Mouse (Mus musculus) erythroid progenitor cell, adult 5-6 weeks (primary cell): ENCODE data around the gene Csrp3. TPM values are rescaled to one million over a fixed set of nuclear protein-coding genes. Genes with fewer than 3 reads are reported as not detected.

Experiments used
- ATAC-seq: replicated peaks from 2 replicates; pipeline ENCODE4 v1.8.0; 2016; ENCODE audit warnings: moderate number of reproducible peaks, mild to moderate bottlenecking, moderate TSS enrichment, inconsistent platforms; ENCODE audit not compliant: poor library complexity, low FRiP score, severe bottlenecking
- total RNA-seq, 2 experiments: library from RNA; stranded (forward) in 1 of 2; stranded (reverse) in 1 of 2; fragments of 150-400 nt in 1 of 2; fragments of 186-747, 209-891 nt in 1 of 2; gene quantifications; 2 replicates each; pipeline versions ENCODE4 v1.2.3 to v1.2.4; 2015 to 2017; ENCODE audit warnings: low replicate concordance in 2 of 2

The Csrp3 gene
- 4.0 TPM in 1 of 2 replicates, not detected in the other for total RNA-seq (2015; ENCODE audit: low replicate concordance)
- 1.7 TPM in 1 of 2 replicates, not detected in the other for total RNA-seq (2017; ENCODE audit: low replicate concordance)

DNA sequence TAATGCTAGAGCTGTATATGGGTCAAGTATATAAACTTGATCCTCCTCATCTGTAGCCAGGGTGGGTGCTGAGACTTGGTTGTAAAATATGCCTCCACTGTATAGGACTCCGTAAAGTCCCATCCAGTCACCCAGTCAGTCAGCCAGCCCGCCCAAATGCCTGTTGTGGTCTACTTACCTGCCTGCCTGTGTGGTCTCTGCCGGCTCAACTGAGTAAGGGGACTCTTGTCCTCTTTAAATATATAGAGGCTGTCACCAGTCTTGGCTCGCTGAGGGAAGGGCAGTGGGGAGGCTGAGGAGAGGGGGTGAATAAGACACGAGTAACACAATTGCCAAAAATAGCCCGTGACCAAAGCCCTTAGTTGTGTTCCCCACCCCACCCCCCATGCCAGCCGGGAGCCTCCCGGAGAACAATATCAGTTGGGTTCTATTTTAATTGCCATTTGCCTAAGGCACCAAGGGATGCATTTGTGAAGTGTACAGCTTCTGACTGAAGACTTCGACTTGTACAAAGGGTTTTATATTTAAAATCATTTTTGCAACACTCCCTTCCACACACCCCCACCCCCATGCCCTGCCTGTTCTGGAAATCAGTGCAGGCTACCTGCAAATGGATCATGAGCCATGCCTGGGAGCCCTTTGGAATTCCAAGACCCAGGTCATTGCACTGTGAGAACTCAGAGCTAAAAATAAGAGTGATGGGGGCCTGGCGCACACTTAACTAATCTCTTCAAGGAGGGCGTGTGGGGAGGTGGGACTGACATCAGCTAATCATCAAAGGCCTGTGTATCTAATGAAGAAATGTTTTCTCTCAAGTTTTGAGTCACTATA, at the start of gene Csrp3:
Csrp3 (minus strand) TSS at position 214 of the 831 bp plus-strand sequence.
- ATAC-seq = no peak; the same call in 1 of the 2 replicates

DNA sequence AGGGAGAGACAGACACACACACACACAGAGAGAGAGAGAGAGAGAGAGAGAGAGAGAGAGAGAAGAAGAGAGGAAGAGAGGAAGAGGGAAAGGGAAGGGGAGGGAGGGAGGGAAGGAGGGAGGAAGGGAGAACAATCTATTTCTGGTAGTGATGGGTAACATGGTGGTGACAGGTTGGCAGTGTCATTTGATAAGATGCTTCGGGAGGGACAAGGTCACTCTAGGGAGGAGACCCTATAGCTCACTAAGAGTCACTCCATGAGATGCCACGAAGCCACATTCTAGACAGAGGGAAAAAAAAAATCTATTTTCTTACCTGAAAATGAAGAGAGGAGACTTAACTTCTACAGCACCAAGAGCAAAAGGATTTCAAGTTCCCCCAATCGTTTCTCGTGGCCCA, 48.2 kb upstream of the Csrp3 start:
- no peak for ATAC-seq

GRCm38 (mm10) chr7:48895475-48895874, 47.6 kb upstream of the Csrp3 start:
- ATAC-seq = no peak

GRCm38 (mm10) chr7:48894763-48895162, 46.9 kb upstream of the Csrp3 start:
- ATAC-seq = no peak

DNA sequence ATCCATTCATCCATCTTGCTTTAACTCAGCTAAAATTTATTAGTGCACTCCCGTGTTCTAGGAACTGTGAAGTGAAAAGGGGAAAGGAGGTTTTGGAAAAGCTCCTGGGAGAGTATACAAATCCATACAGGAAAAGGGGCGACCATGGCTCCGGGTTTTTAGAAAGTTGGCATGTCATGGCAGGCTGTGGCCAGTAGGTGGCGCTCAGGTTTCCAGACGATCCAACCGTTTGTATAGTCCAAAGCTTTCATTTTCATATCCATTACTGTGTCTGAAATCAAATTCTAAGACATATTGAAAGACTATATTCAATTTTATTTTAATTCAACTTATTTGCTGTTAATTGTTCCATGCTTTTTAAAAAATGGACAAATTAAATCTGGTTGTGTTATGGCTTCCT, 46.3 kb upstream of the Csrp3 start:
- ATAC-seq = peak; percentile 72

DNA sequence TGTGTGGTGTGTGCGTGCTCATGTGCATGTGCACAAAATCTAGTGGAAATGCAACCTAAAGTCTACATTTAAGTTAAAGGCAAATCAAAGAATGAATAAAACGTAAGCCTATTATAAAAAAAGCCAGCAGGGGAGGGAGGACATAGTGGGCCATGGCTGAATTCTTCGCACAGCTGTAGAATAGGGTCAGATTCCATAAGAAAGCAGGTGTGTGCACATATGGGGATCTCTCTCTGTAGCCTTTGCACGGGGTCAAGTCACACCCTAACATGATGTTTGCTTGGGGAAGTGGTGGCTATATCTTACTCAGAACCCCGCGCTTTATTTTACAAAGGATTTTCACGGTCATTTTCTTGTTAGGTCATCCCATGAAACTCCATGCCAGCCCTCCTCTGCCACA, 45.3 kb upstream of the Csrp3 start:
- ATAC-seq = no peak

GRCm38 (mm10) chr7:48891029-48891428, 43.2 kb upstream of the Csrp3 start:
- no peak for ATAC-seq

DNA sequence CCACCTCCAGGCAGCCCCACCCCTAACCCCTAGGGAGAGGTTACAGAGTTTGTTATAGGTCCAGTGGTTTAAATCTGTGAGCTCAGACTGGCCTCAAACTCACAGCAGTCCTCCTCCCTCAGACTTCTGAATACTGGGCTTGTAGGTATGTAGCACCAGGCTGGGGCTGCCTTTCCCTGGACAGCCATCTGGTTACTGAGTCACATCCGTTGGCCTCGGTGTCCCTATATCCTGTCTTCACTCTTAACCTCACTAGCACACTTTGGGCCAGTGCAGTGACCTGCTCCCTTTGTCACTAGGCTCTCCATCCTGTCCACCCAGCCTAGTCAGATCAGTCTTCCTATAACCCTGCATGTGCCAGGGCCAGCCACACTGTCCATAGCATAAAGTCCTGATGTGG, 40.9 kb upstream of the Csrp3 start:
- no peak for ATAC-seq

DNA sequence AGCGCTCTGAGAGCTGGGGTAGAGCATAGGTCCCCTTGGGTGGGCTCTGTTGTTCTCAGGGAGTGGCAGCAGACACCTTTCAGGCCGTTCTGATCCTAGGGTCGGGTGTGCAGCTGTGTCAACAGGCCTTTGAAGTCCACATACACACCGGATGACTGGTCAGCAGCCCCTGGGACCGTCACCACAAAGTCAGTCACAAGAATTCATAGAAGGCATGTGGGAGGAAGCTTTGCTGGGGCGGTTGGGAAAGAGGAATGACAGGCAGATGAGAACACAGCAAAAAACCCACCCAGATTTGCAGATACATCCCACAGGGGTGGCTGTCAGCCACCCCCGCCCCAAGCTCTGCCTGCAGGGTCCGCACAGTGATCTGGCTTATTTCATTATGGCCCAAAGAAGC, 40.1 kb upstream of the Csrp3 start:
- no peak for ATAC-seq

DNA sequence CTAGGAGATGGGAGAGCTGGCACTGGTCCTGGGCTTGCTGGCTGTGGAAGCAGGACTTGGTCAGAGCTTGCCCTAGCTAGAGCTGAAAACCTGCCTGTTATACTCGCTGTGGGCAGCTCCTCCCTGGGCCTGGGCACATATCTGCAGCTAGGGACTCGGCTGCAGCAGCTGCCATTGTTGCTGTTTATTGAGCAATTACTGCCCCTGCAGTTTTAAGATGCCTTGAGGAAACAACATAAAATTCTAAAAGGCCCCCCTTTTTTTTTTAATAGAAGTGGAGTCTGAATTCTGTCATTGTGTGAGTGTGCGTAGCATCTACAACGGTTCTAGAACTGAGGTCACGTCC, 36.4 kb upstream of the Csrp3 start:
- ATAC-seq = no peak

DNA sequence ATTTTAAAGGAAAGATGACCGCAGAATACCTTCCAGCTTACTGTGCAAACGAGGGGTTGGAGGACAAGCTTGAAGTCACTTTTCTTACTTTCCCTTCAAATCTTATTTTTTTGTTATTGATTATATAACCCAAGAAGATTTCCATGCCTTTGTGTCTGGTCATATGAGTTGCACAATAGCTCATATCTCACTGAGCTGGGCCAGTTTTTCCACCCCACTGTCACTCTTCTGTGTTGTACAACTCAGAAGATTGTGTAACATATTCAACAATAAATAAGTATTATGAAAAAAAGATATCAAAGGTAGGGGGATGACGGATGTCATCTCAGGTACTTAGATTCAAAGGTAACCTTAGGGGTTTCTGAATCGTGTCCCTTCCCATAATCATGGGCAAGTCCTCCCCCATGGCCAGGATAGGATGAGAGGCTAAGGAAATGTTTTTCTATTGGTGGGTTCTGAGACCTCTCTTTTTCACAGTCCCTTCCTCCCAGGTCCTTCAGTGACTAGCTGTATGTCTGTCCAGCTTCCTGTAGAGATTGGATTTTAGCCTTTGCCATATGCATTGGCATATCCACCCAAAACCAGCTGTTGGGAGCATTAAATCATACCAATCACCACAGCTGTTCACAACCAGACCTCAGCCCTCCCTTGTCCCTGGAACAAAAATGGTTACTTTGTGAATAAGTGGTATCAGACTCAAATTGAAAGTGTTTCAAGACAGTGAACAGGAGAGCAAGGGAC, 35.9 kb upstream of the Csrp3 start:
- ATAC-seq = no peak

DNA sequence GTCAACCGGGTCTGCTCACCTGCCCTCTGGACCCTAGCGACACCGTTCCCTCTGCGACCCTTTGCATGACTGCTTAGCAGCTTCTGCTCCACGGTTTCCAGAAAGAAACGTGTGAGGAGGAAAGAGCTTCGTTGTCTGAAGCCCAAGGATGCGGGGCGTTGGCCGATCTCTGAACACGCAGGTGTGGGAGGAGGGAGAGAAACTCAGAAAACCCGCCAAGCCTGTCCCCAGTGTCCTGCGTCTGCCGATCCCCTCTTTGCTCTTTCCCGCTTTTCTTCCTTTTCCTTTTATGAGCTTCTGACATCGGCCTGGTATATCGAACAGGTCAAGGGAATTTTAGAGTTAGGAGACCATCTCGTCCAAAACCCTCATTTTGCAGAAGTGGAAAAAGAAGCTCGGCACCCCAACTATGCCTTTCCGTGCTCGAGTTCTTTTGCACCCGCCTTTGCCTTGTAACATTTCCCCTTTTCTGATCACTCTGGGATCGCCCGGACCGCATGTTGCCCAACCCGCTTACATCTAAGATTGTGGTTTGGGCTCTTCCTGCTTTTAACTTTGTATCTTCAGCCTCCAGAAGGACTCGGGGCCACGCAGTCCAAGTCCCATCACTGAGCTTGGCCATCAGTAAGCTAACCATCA, 34.3 kb upstream of the Csrp3 start:
- ATAC-seq = peak; percentile 55

GRCm38 (mm10) chr7:48881486-48881885, 33.7 kb upstream of the Csrp3 start, which contains the start of gene E2f8:
Gene E2f8, minus strand, starts transcription at chr7:48881596.
- peak; percentile 66 for ATAC-seq

DNA sequence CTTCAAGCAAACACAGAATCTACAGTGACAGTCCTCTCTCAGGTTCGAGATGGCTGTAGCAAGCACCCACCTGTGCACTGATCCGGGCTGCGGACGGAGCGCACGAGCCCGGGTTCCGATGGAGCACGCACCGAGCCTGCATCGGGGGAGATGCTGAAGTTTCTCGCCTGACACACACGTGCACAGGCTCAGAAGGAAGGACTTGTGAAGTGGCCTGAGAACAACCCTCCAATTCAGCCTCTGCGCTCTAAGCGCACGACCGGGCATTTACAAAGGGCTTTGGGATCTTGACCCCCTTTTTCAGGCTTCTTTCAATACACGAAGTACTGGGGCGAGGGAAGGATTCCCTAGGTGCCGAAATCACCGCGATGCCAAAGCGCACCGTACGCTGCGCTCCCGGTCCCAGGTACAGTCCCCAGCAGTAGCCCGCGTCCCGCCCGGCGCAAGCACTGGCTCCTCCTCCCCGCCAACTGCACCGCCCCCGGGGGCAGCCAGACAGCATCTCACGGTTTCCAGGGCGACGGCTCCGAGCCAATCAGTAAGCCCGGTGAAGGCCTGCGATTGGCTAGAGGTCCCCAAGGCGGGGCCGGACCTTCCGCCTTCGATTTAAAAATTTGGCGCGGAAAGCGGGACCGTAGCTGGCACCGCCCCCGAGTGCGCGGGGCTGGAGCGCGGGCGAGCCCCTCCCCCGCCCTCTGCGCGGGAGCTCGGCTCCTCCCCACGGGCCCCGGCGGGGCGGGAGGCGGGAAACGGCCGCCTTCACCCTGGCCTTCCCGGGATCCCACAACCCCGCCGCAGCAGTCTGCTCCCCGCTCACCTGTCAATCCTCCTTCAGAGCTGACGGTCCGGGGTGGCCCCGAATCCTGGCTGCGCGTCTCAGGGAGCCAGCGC, 33.0 kb upstream of the Csrp3 start:
- peak; percentile 87 for ATAC-seq

- ATAC-seq = peak; percentile 25
These were observed 31.7 kb upstream of the Csrp3 start for GRCm38 (mm10) chr7:48879574-48879973.

DNA sequence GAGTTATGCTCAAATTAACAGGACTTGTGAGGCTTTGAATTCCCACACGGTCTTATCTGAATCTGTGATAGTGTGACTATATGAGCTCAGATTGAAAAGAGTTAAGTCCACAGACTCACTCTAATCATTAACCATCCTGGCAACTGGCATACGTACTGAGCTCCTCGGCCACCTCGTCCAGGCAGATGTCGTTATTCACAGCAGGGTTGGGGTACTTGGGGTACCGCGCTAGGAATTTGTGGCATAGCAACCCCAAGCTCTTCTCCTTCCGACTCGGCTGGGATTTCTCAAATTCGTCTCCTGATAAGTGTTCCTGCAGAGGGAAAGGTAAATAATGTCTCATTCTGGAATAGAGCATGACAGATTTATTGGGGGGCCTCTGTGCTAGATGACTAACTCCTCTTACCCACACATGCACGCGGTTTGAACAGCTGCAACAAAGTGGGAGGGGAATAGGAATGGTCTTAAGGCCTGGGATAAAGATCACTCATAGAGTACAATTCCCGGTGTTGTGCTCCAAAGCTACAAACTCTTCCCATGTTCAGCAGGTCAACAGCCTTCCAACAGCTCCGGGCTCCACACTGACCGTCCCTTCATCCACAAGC, 30.1 kb upstream of the Csrp3 start:
- ATAC-seq = no peak

DNA sequence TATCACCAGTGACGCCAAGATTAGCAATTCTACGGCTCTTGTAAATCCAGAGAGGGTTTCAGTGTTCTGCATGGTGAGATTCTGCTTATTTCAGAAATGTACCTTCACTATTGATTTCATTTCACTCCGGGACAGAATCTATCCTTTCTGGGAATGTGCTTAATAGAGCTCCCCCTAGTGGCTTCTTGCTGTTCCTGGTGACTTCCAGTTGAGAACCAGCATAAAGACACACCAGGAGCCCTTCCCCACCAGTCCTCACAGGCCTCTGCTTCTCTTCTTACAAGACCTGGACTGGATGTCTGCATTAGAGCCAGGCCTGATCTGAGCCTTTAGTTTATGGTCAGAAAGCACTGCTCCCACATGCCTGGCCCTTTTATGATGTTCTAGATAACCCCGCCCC, 28.7 kb upstream of the Csrp3 start:
- ATAC-seq = no peak

GRCm38 (mm10) chr7:48875096-48875495, 27.3 kb upstream of the Csrp3 start:
- no peak for ATAC-seq

GRCm38 (mm10) chr7:48871292-48871691, 23.5 kb upstream of the Csrp3 start:
- peak; percentile 67 for ATAC-seq
